Mouse (Mus musculus) thymus, postnatal 25 days (tissue): Measurements from ENCODE around the gene Prr12.
"Not testable (repeated sequence)": the region's sequence is repeated elsewhere in the genome, so short reads cannot be mapped to it uniquely, and the experiment has no call there.

Source experiments
- DNase-seq: peaks from one replicate; pipeline ENCODE4 v3.0.0; 2022

Prr12 gene

GRCm38 (mm10) chr7:45052862-45053116 is at the start of gene Prr12:
TSS of gene Prr12 (minus strand) at chr7:45052881.
- no peak for DNase-seq

GRCm38 (mm10) chr7:45102441-45102840 is 49.8 kb upstream of the Prr12 start:
- no peak for DNase-seq

- no peak for DNase-seq
Observed at GRCm38 (mm10) chr7:45100046-45100445, 47.4 kb upstream of the Prr12 start.

- no peak for DNase-seq
Observed at GRCm38 (mm10) chr7:45098541-45099240, 46.0 kb upstream of the Prr12 start.

GRCm38 (mm10) chr7:45097479-45097878 is 44.8 kb upstream of the Prr12 start:
- no peak for DNase-seq

- not testable (repeated sequence) for DNase-seq
Observed at GRCm38 (mm10) chr7:45095965-45096364, 43.3 kb upstream of the Prr12 start.

- no peak for DNase-seq
Observed at GRCm38 (mm10) chr7:45095367-45095766, 42.7 kb upstream of the Prr12 start.

GRCm38 (mm10) chr7:45094121-45094520 is 41.4 kb upstream of the Prr12 start:
- DNase-seq = no peak

- no peak for DNase-seq
Observed at GRCm38 (mm10) chr7:45093516-45093905, 40.8 kb upstream of the Prr12 start.

GRCm38 (mm10) chr7:45092828-45093515 is 40.3 kb upstream of the Prr12 start:
- DNase-seq = no peak

GRCm38 (mm10) chr7:45092048-45092447 is 39.4 kb upstream of the Prr12 start, which contains the start of gene Rcn3:
TSS of gene Rcn3 (minus strand) at chr7:45092221.
- no peak for DNase-seq

GRCm38 (mm10) chr7:45091001-45091990 is 38.6 kb upstream of the Prr12 start:
- no peak for DNase-seq

- peak; percentile 40 for DNase-seq
Observed at GRCm38 (mm10) chr7:45090251-45090977, 37.7 kb upstream of the Prr12 start.

GRCm38 (mm10) chr7:45088597-45088996 is 35.9 kb upstream of the Prr12 start:
- DNase-seq = no peak

- DNase-seq = no peak
Observed at GRCm38 (mm10) chr7:45086084-45086483, 33.4 kb upstream of the Prr12 start.

- DNase-seq = peak; percentile 50
Observed at GRCm38 (mm10) chr7:45083300-45083890, 30.7 kb upstream of the Prr12 start.

- DNase-seq = peak; percentile 54
Observed at GRCm38 (mm10) chr7:45082401-45083299, 30.0 kb upstream of the Prr12 start.

- no peak for DNase-seq
Observed at GRCm38 (mm10) chr7:45081016-45081415, 28.3 kb upstream of the Prr12 start.

GRCm38 (mm10) chr7:45079856-45080255 is 27.2 kb upstream of the Prr12 start:
- DNase-seq = peak; percentile 94

GRCm38 (mm10) chr7:45078513-45078912 is 25.8 kb upstream of the Prr12 start:
- DNase-seq = peak; percentile 76

GRCm38 (mm10) chr7:45077829-45078228 is 25.1 kb upstream of the Prr12 start:
- DNase-seq = no peak
